Mouse (Mus musculus): ENCODE results near the gene Gm3776.
"Not testable (repeated sequence)": the region's sequence is repeated elsewhere in the genome, so short reads cannot be mapped to it uniquely, and the experiment has no call there.

Gm3776 gene

GRCm38 (mm10) chr9:78256914-78257313 lies at the start of gene Gm3776:
Gene Gm3776 (plus strand): TSS chr9:78257129.
- not testable (repeated sequence) for DNase-seq (ENCODE audit: low spot score)

GRCm38 (mm10) chr9:78208956-78209355 lies 48.0 kb upstream of the Gm3776 start:
- DNase-seq (ENCODE audit: low spot score) = no peak

- no peak for DNase-seq (ENCODE audit: low spot score)
Observed at GRCm38 (mm10) chr9:78210079-78210478, 46.9 kb upstream of the Gm3776 start.

GRCm38 (mm10) chr9:78210821-78211220 lies 46.1 kb upstream of the Gm3776 start:
- no peak for DNase-seq (ENCODE audit: low spot score)

GRCm38 (mm10) chr9:78211521-78211920 lies 45.4 kb upstream of the Gm3776 start:
- no peak for DNase-seq (ENCODE audit: low spot score)

GRCm38 (mm10) chr9:78212341-78213049 lies 44.4 kb upstream of the Gm3776 start:
- no peak for DNase-seq (ENCODE audit: low spot score)

- no peak for DNase-seq (ENCODE audit: low spot score)
Observed at GRCm38 (mm10) chr9:78217074-78217473, 39.9 kb upstream of the Gm3776 start.

GRCm38 (mm10) chr9:78222616-78223015 lies 34.3 kb upstream of the Gm3776 start:
- DNase-seq (ENCODE audit: low spot score) = no peak

- DNase-seq (ENCODE audit: low spot score) = peak; percentile 67
Observed at GRCm38 (mm10) chr9:78223221-78223902, 33.6 kb upstream of the Gm3776 start.

GRCm38 (mm10) chr9:78224418-78224817 lies 32.5 kb upstream of the Gm3776 start:
- no peak for DNase-seq (ENCODE audit: low spot score)

- DNase-seq (ENCODE audit: low spot score) = no peak
Observed at GRCm38 (mm10) chr9:78225304-78225703, 31.6 kb upstream of the Gm3776 start.

- DNase-seq (ENCODE audit: low spot score) = no peak
Observed at GRCm38 (mm10) chr9:78228122-78228521, 28.8 kb upstream of the Gm3776 start.

GRCm38 (mm10) chr9:78229658-78230057 lies 27.3 kb upstream of the Gm3776 start:
- not testable (repeated sequence) for DNase-seq (ENCODE audit: low spot score)

GRCm38 (mm10) chr9:78230461-78230860 lies 26.5 kb upstream of the Gm3776 start, which contains the start of gene Gsta1:
Gene Gsta1 (plus strand): TSS chr9:78230656.
- not testable (repeated sequence) for DNase-seq (ENCODE audit: low spot score)

- DNase-seq (ENCODE audit: low spot score) = not testable (repeated sequence)
Observed at GRCm38 (mm10) chr9:78233121-78233695, 23.7 kb upstream of the Gm3776 start.

GRCm38 (mm10) chr9:78255683-78256470 lies 1.1 kb upstream of the Gm3776 start:
- DNase-seq (ENCODE audit: low spot score) = not testable (repeated sequence)

- DNase-seq (ENCODE audit: low spot score) = not testable (repeated sequence)
Observed at GRCm38 (mm10) chr9:78259688-78260087, 2.8 kb downstream of the Gm3776 start.

- DNase-seq (ENCODE audit: low spot score) = not testable (repeated sequence)
Observed at GRCm38 (mm10) chr9:78270945-78271344, 14.0 kb downstream of the Gm3776 start.

- not testable (repeated sequence) for DNase-seq (ENCODE audit: low spot score)
Observed at GRCm38 (mm10) chr9:78282002-78282711, 25.2 kb downstream of the Gm3776 start.

GRCm38 (mm10) chr9:78289063-78289462 lies 32.1 kb downstream of the Gm3776 start:
- DNase-seq (ENCODE audit: low spot score) = not testable (repeated sequence)

GRCm38 (mm10) chr9:78289723-78290122 lies 32.8 kb downstream of the Gm3776 start, which contains the start of gene Gm10639:
Gene Gm10639 (plus strand): TSS chr9:78289923.
- not testable (repeated sequence) for DNase-seq (ENCODE audit: low spot score)

Data from embryo, embryonic 10 days (tissue).